ENCODE assay signal across 23 mouse cellular contexts in genomic region chr9:58748142-58748541, GRCm38 (mm10). TPM values are rescaled to one million over a fixed set of nuclear protein-coding genes. Genes with fewer than 3 reads are reported as not detected.
A peak's percentile ranks its signal among the peaks of the same experiment; 100 is the strongest.
DNase-seq lines count a peak whose midpoint lies in the region; ATAC-seq and TF ChIP-seq lines count a peak whose summit lies in the region.
"Had no signal": no experiment of that assay in that cellular context is flagged by ENCODE, and none has a peak within 500 bp of the region (broad histone marks: within the 10 kb centered on the region; RNA-seq: fewer than 3 reads in every experiment).

No protein-coding gene starts in this region.

- H3K4me2 ChIP-seq in liver, embryonic 11.5 days = no peak overlapping the region
- H3K4me2 ChIP-seq: kidney, embryonic 15.5 days; limb, embryonic 13.5 days had no signal

- H3K9me3 ChIP-seq in liver, embryonic 11.5 days (ENCODE audit: control insufficient read depth, low read length) = no peaks in the 10 kb centered on the region
- H3K9me3 ChIP-seq in ES-E14 (ENCODE audit: control insufficient read depth, insufficient read depth, low read depth, low read length) = no peaks in the 10 kb centered on the region
- H3K9me3 ChIP-seq: hindbrain, embryonic 12.5 days; kidney, embryonic 15.5 days had no signal

- no peak overlapping the region for H3K27ac ChIP-seq in liver, embryonic 11.5 days (ENCODE audit: low read depth, low read length)
- H3K27ac ChIP-seq in ES-E14 (ENCODE audit: insufficient read depth, low read depth, low read length, poor library complexity, severe bottlenecking) = no peak overlapping the region
- H3K27ac ChIP-seq: heart, adult 2 months; hindbrain, embryonic 12.5 days; kidney, embryonic 15.5 days; limb, embryonic 13.5 days; stomach, postnatal 0 days had no signal

- no peak overlapping the region for H3K9ac ChIP-seq in liver, embryonic 11.5 days (ENCODE audit: low read depth, low read length)
- no peak overlapping the region for H3K9ac ChIP-seq in ES-E14 (ENCODE audit: insufficient read depth, low read depth, low read length, poor library complexity, severe bottlenecking)
- H3K9ac ChIP-seq: hindbrain, embryonic 12.5 days; kidney, embryonic 15.5 days; limb, embryonic 13.5 days had no signal

- in situ Hi-C loops in ES-E14 (cut with MboI; ENCODE audit: low sequenced_read_pairs in 2 of 2, unreplicated experiment in 2 of 2) = no loop called here

- no peak; the same call in 1 of the 2 replicates for ATAC-seq in liver, embryonic 11.5 days (replicated peaks; ENCODE audit: low FRiP score)
- ATAC-seq in megakaryocyte progenitor cell, adult 5-6 weeks (replicated peaks; ENCODE audit: poor library complexity) = peak; percentile 61
- ATAC-seq: intestine, postnatal 0 days had no signal

- H3K4me3 ChIP-seq in liver, embryonic 11.5 days (ENCODE audit: low read depth, low read length) = no peak overlapping the region
- H3K4me3 ChIP-seq in ES-E14 (ENCODE audit: insufficient read depth in 1 of 2, low read depth in 1 of 2, low read length in 2 of 2, poor library complexity in 1 of 2, severe bottlenecking in 1 of 2) = no peak overlapping the region
- H3K4me3 ChIP-seq: heart, adult 2 months; hindbrain, embryonic 12.5 days; kidney, embryonic 15.5 days; limb, embryonic 13.5 days; megakaryocyte, embryonic 14.5 days had no signal

- H3K27me3 ChIP-seq in liver, embryonic 11.5 days (replicated peaks; ENCODE audit: control insufficient read depth, insufficient read depth, low read length) = no peaks in the 10 kb centered on the region
- H3K27me3 ChIP-seq: hindbrain, embryonic 12.5 days; kidney, embryonic 15.5 days; limb, embryonic 13.5 days had no signal

- no peaks in the 10 kb centered on the region for H3K36me3 ChIP-seq in liver, embryonic 11.5 days (ENCODE audit: control insufficient read depth, insufficient read depth, low read length)
- H3K36me3 ChIP-seq in ES-E14 (ENCODE audit: control insufficient read depth, insufficient read depth, low read length, poor library complexity, severe bottlenecking) = no peaks in the 10 kb centered on the region; the same call in 1 of the 2 replicates
- H3K36me3 ChIP-seq: hindbrain, embryonic 12.5 days; kidney, embryonic 15.5 days; limb, embryonic 13.5 days had no signal

- DNase-seq in liver (peak; percentile 23), ES-E14 (ENCODE audit: low read depth, low spot score) (no peak), ZHBTc4 (ENCODE audit: low read depth, low spot score) (peak; percentile 62)
- DNase-seq in liver, embryonic 11.5 days (ENCODE audit: low spot score) = no peak
- DNase-seq in adrenal gland, postnatal 25 days = no peak
- no peak for DNase-seq in thymus, postnatal 36 days
- DNase-seq in urinary bladder, postnatal 14 days (ENCODE audit: low spot score) = no peak
- DNase-seq: cerebellum, adult 18-20 months; cerebellum, postnatal 14 days; gastrocnemius, postnatal 10 days; heart, adult 2 months; kidney, postnatal 4 days; lung, adult 18-20 months; lung, postnatal 14 days; midbrain, embryonic 14.5 days had no signal

- peaks cover 14% of the 10 kb centered on the region for H3K4me1 ChIP-seq in liver, embryonic 11.5 days (replicated peaks; ENCODE audit: control insufficient read depth, insufficient read depth, low read length)
- H3K4me1 ChIP-seq in ES-E14 (ENCODE audit: control insufficient read depth in 2 of 2, insufficient read depth in 2 of 2, low read length in 2 of 2, poor library complexity in 1 of 2) = peaks cover 5 to 16% of the 10 kb centered on the region in 2 experiments; a peak in 3 of 4 replicates
- H3K4me1 ChIP-seq: megakaryocyte, embryonic 14.5 days had no signal

- 46% methylated on average over 4 of the region's 4 CpGs for WGBS in liver, embryonic 11.5 days

TF ChIP-seq in ES-E14, 5 proteins besides CTCF, POLR2A, EP300 and RAD21:
- TF ChIP-seq HCFC1 (IDR thresholded peaks at IDR 0.05; ENCODE audit: borderline replicate concordance, insufficient read depth, low read length) = no peak
- peak; percentile 89 for TF ChIP-seq MAFK (IDR thresholded peaks at IDR 0.05; ENCODE audit: insufficient read depth, low read depth, low read length)
- no peak for TF ChIP-seq ZC3H11A (IDR thresholded peaks at IDR 0.05; ENCODE audit: borderline replicate concordance, low read depth, low read length)

RNA-seq across cellular contexts. Expression of gene Rec114, which starts 4.4 kb away (rescaled TPM):
- 14.7 and 19.1 TPM in 2 replicates for polyA plus RNA-seq in liver, embryonic 11.5 days (2014; fragmentation: Nextera tagmentation; extraction: Ambion mirVana)
- 12.4 and 16.7 TPM in 2 replicates for total RNA-seq in ES-E14 (2012; rRNA removed)
- total RNA-seq in megakaryocyte progenitor cell, adult 5-6 weeks (2015) = 1.3 and 4.4 TPM in 2 replicates
- 1.1 and 2.3 TPM in 2 replicates for total RNA-seq in megakaryocyte progenitor cell, adult 5-6 weeks (2017)
- total RNA-seq in adrenal gland, postnatal 25 days (2021) = not detected in 2 replicates
- total RNA-seq: left cerebral cortex, postnatal 14 days had no signal

Comparison
In these comparisons a context has a peak if more than half of its experiments do, and no peak if none do; other contexts are left out.
1. DNase-seq: peak in liver (single experiment) and ZHBTc4 (single experiment); none in liver, embryonic 11.5 days (single experiment), ES-E14 (single experiment), adrenal gland, postnatal 25 days (single experiment), thymus, postnatal 36 days (0 of 2) and urinary bladder, postnatal 14 days (single experiment).